Mouse (Mus musculus) brain, embryonic 14.5 days (tissue): Measurements from ENCODE around the gene Cradd.

Source experiments
- CTCF ChIP-seq: fragments of 200-500 bp; IDR thresholded peaks from 2 replicates; pipeline ENCODE4 v1.5.1; 2012; ENCODE audit warnings: inconsistent platforms, mild to moderate bottlenecking, moderate library complexity, borderline replicate concordance; ENCODE audit not compliant: insufficient read depth, insufficient read length; ENCODE audit errors: extremely low read depth
- POLR2A ChIP-seq: fragments of 200-500 bp; IDR thresholded peaks from 2 replicates; pipeline ENCODE4 v1.6.1; 2012; ENCODE audit warnings: mild to moderate bottlenecking, inconsistent platforms, borderline replicate concordance; ENCODE audit not compliant: poor library complexity, insufficient read depth, insufficient read length, severe bottlenecking; ENCODE audit errors: extremely low read depth

DNA sequence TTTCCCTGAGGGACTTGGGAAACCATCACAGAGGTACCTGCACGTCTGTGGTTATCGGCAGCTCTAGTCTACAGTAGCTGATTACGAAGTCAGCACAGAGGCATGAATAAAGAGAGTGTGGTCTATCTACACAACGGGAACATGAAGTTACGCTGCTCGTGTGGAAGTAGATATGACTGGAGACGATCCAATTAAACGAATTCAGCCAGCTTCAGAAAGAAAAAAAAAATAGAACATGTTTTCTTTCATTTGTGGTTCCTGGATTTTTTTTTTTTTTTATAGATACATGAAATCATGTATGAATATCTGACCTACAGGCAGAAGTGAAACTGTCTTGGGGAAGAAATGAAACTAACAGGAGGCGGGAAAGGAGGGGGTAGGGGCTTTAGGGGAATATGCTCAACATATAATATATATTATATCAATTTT lies 43.7 kb upstream of the Cradd start:
- TF ChIP-seq CTCF (no peak), POLR2A (no peak)
